Mouse (Mus musculus) embryonic facial prominence, embryonic 11.5 days (tissue): ENCODE results near the gene Bri3bp. TPM values are rescaled to one million over a fixed set of nuclear protein-coding genes. Genes with fewer than 3 reads are reported as not detected.
A peak's percentile ranks its signal among the peaks of the same experiment; 100 is the strongest.

Source experiments
- ATAC-seq: fragments of 200-750 bp; cut with Nextera tagmentation; replicated peaks from 2 replicates; pipeline ENCODE4 v1.8.0; 2017; ENCODE audit warnings: low read depth; ENCODE audit not compliant: insufficient number of reproducible peaks, low FRiP score, low TSS enrichment
- DNase-seq: peaks from one replicate; pipeline ENCODE4 v3.0.0-alpha.2; 2015; ENCODE audit warnings: low spot score
- H3K27ac ChIP-seq: fragments of 300-500 bp; sonication (generic); replicated peaks from 2 replicates; pipeline ENCODE4 v1.5.1; 2014; ENCODE audit warnings: mild to moderate bottlenecking, low read depth, low read length, control low read depth
- H3K27me3 ChIP-seq: fragments of 300-500 bp; sonication (generic); 2 replicates; pipeline ENCODE4 v1.6.1; 2014; ENCODE audit warnings: mild to moderate bottlenecking, low read length, moderate library complexity, mixed read lengths; ENCODE audit not compliant: control insufficient read depth, insufficient read depth
- H3K36me3 ChIP-seq: fragments of 300-500 bp; sonication (generic); replicated peaks from 2 replicates; pipeline ENCODE4 v1.6.1; 2014; ENCODE audit warnings: low read depth, mild to moderate bottlenecking, low read length, moderate library complexity, mixed read lengths; ENCODE audit not compliant: control insufficient read depth, insufficient read depth
- H3K4me1 ChIP-seq: fragments of 300-500 bp; sonication (generic); 2 replicates; pipeline ENCODE4 v1.6.1; 2014; ENCODE audit warnings: low read length, mixed read lengths; ENCODE audit not compliant: control insufficient read depth, insufficient read depth
- H3K4me2 ChIP-seq: fragments of 300-500 bp; sonication (generic); 2 replicates; pipeline ENCODE4 v1.6.1; 2014; ENCODE audit warnings: low read depth, mild to moderate bottlenecking, control low read depth, low read length, moderate library complexity
- H3K4me3 ChIP-seq: fragments of 300-500 bp; sonication (generic); 2 replicates; pipeline ENCODE4 v1.5.1; 2014; ENCODE audit warnings: low read depth, low read length, control low read depth
- H3K9ac ChIP-seq: fragments of 300-500 bp; sonication (generic); replicated peaks from 2 replicates; pipeline ENCODE4 v1.6.1; 2014; ENCODE audit warnings: mild to moderate bottlenecking, control low read depth, low read length
- H3K9me3 ChIP-seq: fragments of 300-500 bp; sonication (generic); replicated peaks from 2 replicates; pipeline ENCODE4 v1.6.1; 2016; ENCODE audit warnings: mild to moderate bottlenecking, low read length, inconsistent platforms, mixed read lengths; ENCODE audit not compliant: control insufficient read depth
- WGBS: fragments of 180-500 bp; shearing (Covaris S2); extraction: QIAGEN DNeasy Blood & Tissue Kit; methylation state at CpG from one replicate; pipeline ENCODE4 v1.1.7; 2014; 5-methylcytosine and 5-hydroxymethylcytosine counted together
- polyA plus RNA-seq: library from polyadenylated mRNA; unstranded; fragments of >200 nt; fragmentation: Nextera tagmentation; extraction: Ambion mirVana; gene quantifications from 2 replicates; pipeline ENCODE4 v1.2.1, GENCODE M21; 2014

The Bri3bp gene
- polyA plus RNA-seq, 1 experiment from 2014 or later, result 26.3 TPM

GRCm38 (mm10) chr5:125495655-125496054, 54.3 kb downstream of the Bri3bp start:
- no peaks in the 10 kb centered on the region for H3K36me3 ChIP-seq
- ATAC-seq (no peak), DNase-seq (no peak)
- no peaks in the 10 kb centered on the region for H3K27me3 ChIP-seq
- H3K9me3 ChIP-seq, result no peaks in the 10 kb centered on the region
- no peak overlapping the region for H3K4me2 ChIP-seq
- H3K4me1 ChIP-seq, result no peaks in the 10 kb centered on the region
- H3K9ac ChIP-seq, result no peak overlapping the region
- H3K4me3 ChIP-seq, result no peak overlapping the region
- no peak overlapping the region for H3K27ac ChIP-seq
- WGBS, result 92% methylated on average over 10 of the region's 10 CpGs

GRCm38 (mm10) chr5:125497821-125498600, 56.6 kb downstream of the Bri3bp start:
- DNase-seq (peak; percentile 77), ATAC-seq (0 out of 2 replicates have a peak, but pooled peaks have one; percentile 39)
- H3K4me3 ChIP-seq, result no peak overlapping the region
- no peaks in the 10 kb centered on the region for H3K27me3 ChIP-seq
- H3K9ac ChIP-seq, result no peak overlapping the region
- no peaks in the 10 kb centered on the region for H3K4me1 ChIP-seq
- 61% methylated on average over 12 of the region's 12 CpGs for WGBS
- H3K27ac ChIP-seq, result no peak overlapping the region
- H3K4me2 ChIP-seq, result no peak overlapping the region
- no peaks in the 10 kb centered on the region for H3K36me3 ChIP-seq
- H3K9me3 ChIP-seq, result no peaks in the 10 kb centered on the region

- no peak overlapping the region for H3K4me2 ChIP-seq
- H3K4me1 ChIP-seq, result no peaks in the 10 kb centered on the region
- no peak for DNase-seq
- ATAC-seq, result no peak
- H3K27ac ChIP-seq, result no peak overlapping the region
- H3K9me3 ChIP-seq, result no peaks in the 10 kb centered on the region
- 85% methylated on average over 6 of the region's 6 CpGs for WGBS
- H3K27me3 ChIP-seq, result no peaks in the 10 kb centered on the region
- H3K36me3 ChIP-seq, result no peaks in the 10 kb centered on the region
- no peak overlapping the region; the same call in 1 of the 2 replicates for H3K9ac ChIP-seq
- H3K4me3 ChIP-seq, result no peak overlapping the region
Observed at GRCm38 (mm10) chr5:125501505-125501904, 60.1 kb downstream of the Bri3bp start.

- no peaks in the 10 kb centered on the region for H3K36me3 ChIP-seq
- ATAC-seq (no peak), DNase-seq (no peak)
- no peaks in the 10 kb centered on the region for H3K9me3 ChIP-seq
- H3K9ac ChIP-seq, result no peak overlapping the region
- no peak overlapping the region for H3K27ac ChIP-seq
- H3K27me3 ChIP-seq, result no peaks in the 10 kb centered on the region
- no peak overlapping the region for H3K4me3 ChIP-seq
- WGBS, result 49% methylated on average over 3 of the region's 3 CpGs
- H3K4me1 ChIP-seq, result no peaks in the 10 kb centered on the region
- H3K4me2 ChIP-seq, result no peak overlapping the region
Observed at GRCm38 (mm10) chr5:125502186-125502585, 60.8 kb downstream of the Bri3bp start.

GRCm38 (mm10) chr5:125503628-125504027, 62.3 kb downstream of the Bri3bp start:
- ATAC-seq, result no peak
- no peak for DNase-seq
- Histone ChIP-seq H3K36me3 (peaks cover 2% of the 10 kb centered on the region), H3K27ac (no peak overlapping the region), H3K4me1 (no peaks in the 10 kb centered on the region), H3K9me3 (no peaks in the 10 kb centered on the region), H3K4me3 (no peak overlapping the region), H3K9ac (no peak overlapping the region), H3K27me3 (no peaks in the 10 kb centered on the region), H3K4me2 (no peak overlapping the region)
- WGBS, result 92% methylated on average over 6 of the region's 6 CpGs

GRCm38 (mm10) chr5:125504692-125505091, 63.3 kb downstream of the Bri3bp start:
- Histone ChIP-seq H3K4me2 (no peak overlapping the region), H3K27me3 (no peaks in the 10 kb centered on the region), H3K9me3 (no peaks in the 10 kb centered on the region), H3K36me3 (peaks cover 3% of the 10 kb centered on the region), H3K9ac (no peak overlapping the region), H3K4me1 (no peaks in the 10 kb centered on the region), H3K27ac (no peak overlapping the region), H3K4me3 (no peak overlapping the region)
- ATAC-seq (no peak), DNase-seq (no peak)
- WGBS, result 75% methylated on average over 11 of the region's 11 CpGs

GRCm38 (mm10) chr5:125505968-125506367, 64.6 kb downstream of the Bri3bp start:
- Histone ChIP-seq H3K4me3 (no peak overlapping the region), H3K9me3 (no peaks in the 10 kb centered on the region), H3K4me2 (no peak overlapping the region), H3K4me1 (no peaks in the 10 kb centered on the region), H3K9ac (no peak overlapping the region), H3K27me3 (no peaks in the 10 kb centered on the region), H3K27ac (no peak overlapping the region), H3K36me3 (peaks cover 3% of the 10 kb centered on the region)
- ATAC-seq, result no peak
- WGBS, result 79% methylated on average over 15 of the region's 15 CpGs
- no peak for DNase-seq

- Histone ChIP-seq H3K4me1 (no peaks in the 10 kb centered on the region), H3K4me3 (no peak overlapping the region), H3K4me2 (no peak overlapping the region), H3K36me3 (peaks cover 5% of the 10 kb centered on the region), H3K27ac (no peak overlapping the region), H3K9me3 (no peaks in the 10 kb centered on the region), H3K9ac (no peak overlapping the region), H3K27me3 (no peaks in the 10 kb centered on the region)
- peak; percentile 19 for DNase-seq
- whole genome bisulfite sequencing, result 83% methylated on average over 9 of the region's 9 CpGs
- no peak for ATAC-seq
Observed at GRCm38 (mm10) chr5:125507582-125507981, 66.2 kb downstream of the Bri3bp start.
